Mouse (Mus musculus): ENCODE measurements around the gene Zfp653.

The Zfp653 gene

GRCm38 (mm10) chr9:22069881-22070553 is 1.2 kb downstream of the Zfp653 start:
- 33% methylated on average over 4 of the region's 4 CpGs for WGBS

- WGBS = 90% methylated on average over 5 of the region's 5 CpGs
Observed at GRCm38 (mm10) chr9:22067195-22067594, 4.0 kb downstream of the Zfp653 start.

GRCm38 (mm10) chr9:22066433-22066832 is 4.7 kb downstream of the Zfp653 start:
- 76% methylated on average over 3 of the region's 3 CpGs for WGBS

GRCm38 (mm10) chr9:22065642-22066041 is 5.5 kb downstream of the Zfp653 start:
- 97% methylated on average over 11 of the region's 11 CpGs for WGBS

- 56% methylated on average over 3 of the region's 3 CpGs for WGBS
Observed at GRCm38 (mm10) chr9:22064341-22064740, 6.8 kb downstream of the Zfp653 start.

- 40% methylated on average over 2 of the region's 2 CpGs for WGBS
Observed at GRCm38 (mm10) chr9:22061339-22061738, 9.8 kb downstream of the Zfp653 start.

- 57% methylated on average over 9 of the region's 9 CpGs for WGBS
Observed at GRCm38 (mm10) chr9:22058011-22058424, 13.2 kb downstream of the Zfp653 start.

- WGBS = 96% methylated on average over 9 of the region's 9 CpGs
Observed at GRCm38 (mm10) chr9:22057031-22057517, 14.1 kb downstream of the Zfp653 start.

GRCm38 (mm10) chr9:22056303-22056910 is 14.8 kb downstream of the Zfp653 start:
- WGBS = 72% methylated on average over 9 of the region's 9 CpGs

- WGBS = 37% methylated on average over 29 of the region's 29 CpGs
Observed at GRCm38 (mm10) chr9:22055713-22056112, 15.5 kb downstream of the Zfp653 start.

- WGBS = 1% methylated on average over 32 of the region's 32 CpGs
Observed at GRCm38 (mm10) chr9:22054411-22055076, 16.6 kb downstream of the Zfp653 start.

- WGBS = 31% methylated on average over 7 of the region's 7 CpGs
Observed at GRCm38 (mm10) chr9:22053657-22054056, 17.5 kb downstream of the Zfp653 start.

- WGBS = under 1% methylated on average over 26 of the region's 28 CpGs
Observed at GRCm38 (mm10) chr9:22051958-22052254, 19.3 kb downstream of the Zfp653 start, which contains the start of gene Elavl3. TSS of gene Elavl3 (minus strand) at chr9:22052023.

- WGBS = 3% methylated on average over 65 of the region's 67 CpGs
Observed at GRCm38 (mm10) chr9:22051161-22051957, 19.8 kb downstream of the Zfp653 start.

- 2% methylated on average over 40 of the region's 43 CpGs for WGBS
Observed at GRCm38 (mm10) chr9:22050351-22050889, 20.8 kb downstream of the Zfp653 start.

GRCm38 (mm10) chr9:22049721-22050270 is 21.4 kb downstream of the Zfp653 start:
- WGBS = 27% methylated on average over 4 of the region's 4 CpGs

- 33% methylated on average over 11 of the region's 11 CpGs for WGBS
Observed at GRCm38 (mm10) chr9:22049315-22049714, 21.9 kb downstream of the Zfp653 start.

GRCm38 (mm10) chr9:22047329-22047728 is 23.8 kb downstream of the Zfp653 start:
- 42% methylated on average over 9 of the region's 9 CpGs for WGBS

- 60% methylated on average over 2 of the region's 2 CpGs for WGBS
Observed at GRCm38 (mm10) chr9:22041832-22042231, 29.3 kb downstream of the Zfp653 start.

- 68% methylated on average over 10 of the region's 10 CpGs for WGBS
Observed at GRCm38 (mm10) chr9:22037826-22038225, 33.4 kb downstream of the Zfp653 start.

- 54% methylated on average over 6 of the region's 6 CpGs for WGBS
Observed at GRCm38 (mm10) chr9:22035300-22036044, 35.7 kb downstream of the Zfp653 start.
